Mouse (Mus musculus) embryonic facial prominence, embryonic 13.5 days (tissue): ENCODE data around the gene Gm20716. TPM values are rescaled to one million over a fixed set of nuclear protein-coding genes. Genes with fewer than 3 reads are reported as not detected.

Experiments used
- ATAC-seq: fragments of 200-750 bp; cut with Nextera tagmentation; 2 replicates; pipeline ENCODE4 v1.8.0; 2017; ENCODE audit warnings: low read depth; ENCODE audit not compliant: insufficient number of reproducible peaks, insufficient read depth, low FRiP score, low TSS enrichment
- H3K27ac ChIP-seq: fragments of 300-500 bp; sonication (generic); 2 replicates; pipeline ENCODE4 v1.5.1; 2015; ENCODE audit warnings: moderate library complexity, mild to moderate bottlenecking, inconsistent platforms
- H3K27me3 ChIP-seq: fragments of 300-500 bp; sonication (generic); 2 replicates; pipeline ENCODE4 v1.6.1; 2015; ENCODE audit warnings: mild to moderate bottlenecking, inconsistent platforms
- H3K36me3 ChIP-seq: fragments of 300-500 bp; sonication (generic); 2 replicates; pipeline ENCODE4 v1.6.1; 2015; ENCODE audit warnings: mild to moderate bottlenecking, inconsistent platforms
- H3K4me1 ChIP-seq: fragments of 300-500 bp; sonication (generic); 2 replicates; pipeline ENCODE4 v1.6.1; 2015; ENCODE audit warnings: inconsistent platforms
- H3K4me2 ChIP-seq: fragments of 300-500 bp; sonication (generic); 2 replicates; pipeline ENCODE4 v1.6.1; 2015; ENCODE audit warnings: moderate library complexity, mild to moderate bottlenecking, inconsistent platforms
- H3K4me3 ChIP-seq: fragments of 300-500 bp; sonication (generic); 2 replicates; pipeline ENCODE4 v1.5.1; 2015; ENCODE audit warnings: mild to moderate bottlenecking, inconsistent platforms
- H3K9ac ChIP-seq: fragments of 300-500 bp; sonication (generic); 2 replicates; pipeline ENCODE4 v1.6.1; 2015; ENCODE audit warnings: mild to moderate bottlenecking, inconsistent platforms
- H3K9me3 ChIP-seq: fragments of 300-500 bp; sonication (generic); 2 replicates; pipeline ENCODE4 v1.6.1; 2016; ENCODE audit warnings: inconsistent platforms
- WGBS: fragments of 180-500 bp; shearing (Covaris S2); methylation state at CpG from one replicate; pipeline ENCODE4 v1.1.7; 2015; ENCODE audit warnings: mixed read lengths; 5-methylcytosine and 5-hydroxymethylcytosine counted together
- polyA plus RNA-seq: library from polyadenylated mRNA; unstranded; fragments of >200 nt; fragmentation: Nextera tagmentation; extraction: Ambion mirVana; gene quantifications from 2 replicates; pipeline ENCODE4 v1.2.1, GENCODE M21; 2015

Gene Gm20716
- polyA plus RNA-seq, 1 experiment from 2014 or later: 26.0 TPM

GRCm38 (mm10) chr2:168195721-168196120, 34.4 kb downstream of the Gm20716 start:
- Histone ChIP-seq H3K4me1 (peaks cover 63% of the 10 kb centered on the region), H3K4me2 (no peak overlapping the region), H3K9ac (no peak overlapping the region), H3K9me3 (no peaks in the 10 kb centered on the region), H3K27ac (no peak overlapping the region), H3K36me3 (peaks cover 21% of the 10 kb centered on the region), H3K4me3 (no peak overlapping the region), H3K27me3 (no peaks in the 10 kb centered on the region)
- 64% methylated on average over 2 of the region's 2 CpGs for WGBS
- ATAC-seq: no peak

- H3K36me3 ChIP-seq: peaks cover 28% of the 10 kb centered on the region
- no peaks in the 10 kb centered on the region for H3K9me3 ChIP-seq
- H3K4me1 ChIP-seq: peaks cover 58% of the 10 kb centered on the region
- ATAC-seq: no peak
- H3K27ac ChIP-seq: no peak overlapping the region
- H3K9ac ChIP-seq: no peak overlapping the region
- WGBS: 72% methylated on average over 2 of the region's 2 CpGs
- no peak overlapping the region for H3K4me2 ChIP-seq
- no peaks in the 10 kb centered on the region for H3K27me3 ChIP-seq
- no peak overlapping the region for H3K4me3 ChIP-seq
Measured at GRCm38 (mm10) chr2:168193685-168194084, 36.5 kb downstream of the Gm20716 start.

DNA sequence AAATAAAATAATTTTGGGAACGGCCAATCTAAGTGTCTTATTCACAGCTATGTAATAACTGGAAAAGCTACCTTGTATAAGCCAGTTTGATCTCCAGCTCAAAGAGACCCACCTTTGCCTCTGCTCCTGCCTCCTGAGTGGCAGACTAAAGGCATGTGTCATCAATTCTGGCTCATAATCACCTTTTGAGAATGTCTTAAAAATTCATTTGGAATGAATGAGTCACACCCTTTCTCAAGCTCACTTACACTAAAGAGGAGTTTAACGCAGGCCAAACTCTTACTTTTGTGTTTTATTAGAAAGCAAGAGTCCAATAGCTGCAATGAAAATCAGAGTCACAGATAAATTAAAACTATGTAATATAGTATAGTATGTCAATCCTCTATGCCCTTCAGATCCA, 38.3 kb downstream of the Gm20716 start:
- no peak overlapping the region for H3K4me2 ChIP-seq
- no peak overlapping the region for H3K4me3 ChIP-seq
- H3K4me1 ChIP-seq: peaks cover 47% of the 10 kb centered on the region
- no peak for ATAC-seq
- H3K9me3 ChIP-seq: no peaks in the 10 kb centered on the region
- WGBS: 89% methylated on average over 2 of the region's 2 CpGs
- peaks cover 34% of the 10 kb centered on the region for H3K36me3 ChIP-seq
- H3K27me3 ChIP-seq: no peaks in the 10 kb centered on the region
- H3K27ac ChIP-seq: no peak overlapping the region
- H3K9ac ChIP-seq: no peak overlapping the region

GRCm38 (mm10) chr2:168175946-168176345, 54.2 kb downstream of the Gm20716 start:
- H3K4me3 ChIP-seq: no peak overlapping the region
- no peaks in the 10 kb centered on the region for H3K9me3 ChIP-seq
- no peak overlapping the region for H3K4me2 ChIP-seq
- H3K36me3 ChIP-seq: peaks cover 43% of the 10 kb centered on the region
- no peak overlapping the region for H3K27ac ChIP-seq
- H3K4me1 ChIP-seq: peaks cover 10% of the 10 kb centered on the region
- no peak overlapping the region for H3K9ac ChIP-seq
- WGBS: 38% methylated on average over 7 of the region's 7 CpGs
- ATAC-seq: no peak
- H3K27me3 ChIP-seq: no peaks in the 10 kb centered on the region

GRCm38 (mm10) chr2:168170167-168170685, 59.9 kb downstream of the Gm20716 start:
- Histone ChIP-seq H3K36me3 (peaks cover 16% of the 10 kb centered on the region; the same call in 1 of the 2 replicates), H3K9me3 (no peaks in the 10 kb centered on the region), H3K9ac (no peak overlapping the region), H3K27me3 (no peaks in the 10 kb centered on the region), H3K4me3 (no peak overlapping the region), H3K4me2 (peak overlapping the region; percentile 48), H3K4me1 (peaks cover 55% of the 10 kb centered on the region), H3K27ac (peak overlapping the region; percentile 94)
- 0 out of 2 replicates have a peak, but pooled peaks have one; percentile 27 for ATAC-seq
- 10% methylated on average over 13 of the region's 13 CpGs for WGBS

DNA sequence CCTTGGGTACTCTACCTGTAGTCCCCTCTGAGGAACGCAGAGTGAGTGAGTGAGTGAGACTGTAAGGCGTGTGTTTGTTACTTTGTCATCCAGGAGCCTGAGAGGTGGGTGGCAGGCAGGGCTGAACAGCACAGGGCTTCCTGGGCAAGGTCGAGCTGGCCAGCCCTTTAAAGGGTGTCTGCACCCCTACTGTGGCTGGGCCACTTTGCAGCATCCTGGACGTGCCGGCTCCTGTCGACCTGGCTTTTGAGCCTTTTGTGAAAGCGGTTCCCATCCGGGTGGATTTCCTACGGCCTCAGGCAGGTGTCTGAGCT, 60.4 kb downstream of the Gm20716 start:
- Histone ChIP-seq H3K4me3 (no peak overlapping the region; the same call in 1 of the 2 replicates), H3K4me1 (peaks cover 55% of the 10 kb centered on the region), H3K4me2 (peak overlapping the region; percentile 48), H3K36me3 (peaks cover 13% of the 10 kb centered on the region; the same call in 1 of the 2 replicates), H3K27me3 (no peaks in the 10 kb centered on the region), H3K9ac (0 out of 2 replicates have a peak overlapping the region, but pooled peaks have one; percentile 28), H3K9me3 (no peaks in the 10 kb centered on the region), H3K27ac (peak overlapping the region; percentile 94)
- WGBS: 4% methylated on average over 9 of the region's 9 CpGs
- ATAC-seq: 0 out of 2 replicates have a peak, but pooled peaks have one; percentile 33

DNA sequence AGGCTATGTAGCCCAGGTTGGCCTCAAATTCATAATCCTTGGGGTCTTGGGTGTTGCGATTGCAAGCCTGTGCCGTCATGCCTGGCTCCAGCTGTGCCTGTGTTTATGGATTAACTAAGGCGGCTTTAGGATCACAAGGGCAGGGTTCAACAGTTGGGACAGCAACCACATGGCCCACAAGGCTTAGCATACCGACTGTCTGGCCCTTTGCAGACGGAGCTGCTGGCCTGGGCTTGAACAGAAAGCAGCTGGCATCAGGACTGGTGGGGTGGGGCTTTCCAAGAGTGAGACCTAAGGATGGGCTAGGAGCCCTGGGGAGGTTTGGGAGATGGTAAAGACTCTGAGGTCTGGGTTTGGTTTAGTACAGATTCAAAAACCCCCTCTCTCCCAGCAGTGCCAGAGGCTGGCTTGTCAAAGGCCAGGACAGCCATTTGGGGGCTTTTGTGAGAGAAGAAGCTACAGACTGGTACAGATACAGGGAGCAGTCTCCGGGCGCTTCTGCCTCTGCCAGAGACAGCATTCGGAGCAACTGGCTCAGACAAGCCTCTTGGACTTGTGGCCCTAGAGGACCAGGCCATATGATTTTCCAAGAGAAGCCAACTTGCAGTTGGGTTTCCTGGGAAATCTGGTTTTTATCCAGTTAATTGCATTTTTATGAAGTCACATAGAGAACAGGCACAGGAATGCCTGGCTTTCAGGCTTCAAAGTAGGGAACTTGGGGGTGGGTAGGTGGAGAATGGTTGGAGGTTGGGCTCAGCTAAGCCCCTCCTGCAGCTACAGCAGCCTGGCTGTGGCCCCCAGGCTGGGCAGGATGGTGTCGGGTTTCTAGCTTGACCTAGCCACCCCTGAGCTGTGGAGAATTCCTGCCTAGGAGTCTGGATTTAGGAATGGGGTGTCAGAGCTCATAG, 61.0 kb downstream of the Gm20716 start:
- Histone ChIP-seq H3K4me1 (peaks cover 55% of the 10 kb centered on the region), H3K9me3 (no peaks in the 10 kb centered on the region), H3K9ac (peak overlapping the region; percentile 44; the same call in 1 of the 2 replicates), H3K27ac (peak overlapping the region; percentile 94), H3K4me2 (peak overlapping the region; percentile 48), H3K27me3 (no peaks in the 10 kb centered on the region), H3K36me3 (peaks cover 13% of the 10 kb centered on the region; the same call in 1 of the 2 replicates), H3K4me3 (no peak overlapping the region; the same call in 1 of the 2 replicates)
- 17% methylated on average over 9 of the region's 9 CpGs for WGBS
- peak; percentile 40; the same call in 1 of the 2 replicates for ATAC-seq

DNA sequence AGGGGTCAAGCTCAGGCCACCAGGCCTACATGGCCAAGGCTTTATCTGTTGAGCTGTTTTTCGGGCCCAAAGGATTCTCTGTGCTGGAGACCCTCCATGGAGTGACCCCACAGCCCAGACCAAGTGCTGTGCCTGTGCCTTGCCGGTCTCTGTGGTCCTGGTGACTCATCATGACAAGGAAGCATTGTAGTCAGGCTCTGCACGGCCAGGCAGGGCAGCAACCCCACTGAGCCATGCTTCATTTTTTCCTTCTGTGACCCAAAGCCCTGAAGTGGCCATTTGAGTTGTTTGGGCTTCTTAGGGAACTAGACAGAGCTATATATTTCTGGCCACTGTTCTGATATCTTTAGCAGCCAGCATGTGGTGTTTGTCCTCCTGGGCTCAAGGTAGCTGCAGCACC, 62.4 kb downstream of the Gm20716 start:
- Histone ChIP-seq H3K9me3 (no peaks in the 10 kb centered on the region), H3K4me3 (no peak overlapping the region), H3K4me2 (no peak overlapping the region), H3K9ac (no peak overlapping the region), H3K36me3 (peaks cover 6% of the 10 kb centered on the region; the same call in 1 of the 2 replicates), H3K4me1 (peaks cover 54% of the 10 kb centered on the region), H3K27ac (peak overlapping the region; percentile 94; the same call in 1 of the 2 replicates), H3K27me3 (no peaks in the 10 kb centered on the region)
- WGBS: 44% methylated on average over 3 of the region's 3 CpGs
- ATAC-seq: no peak

- Histone ChIP-seq H3K4me2 (no peak overlapping the region), H3K4me1 (peaks cover 51% of the 10 kb centered on the region), H3K27ac (peak overlapping the region; percentile 11; the same call in 1 of the 2 replicates), H3K36me3 (no peaks in the 10 kb centered on the region), H3K9me3 (no peaks in the 10 kb centered on the region), H3K4me3 (no peak overlapping the region), H3K9ac (0 out of 2 replicates have a peak overlapping the region, but pooled peaks have one; percentile 32), H3K27me3 (no peaks in the 10 kb centered on the region)
- ATAC-seq: no peak
- 46% methylated on average over 21 of the region's 21 CpGs for WGBS
Measured at GRCm38 (mm10) chr2:168166750-168167460, 63.3 kb downstream of the Gm20716 start.

DNA sequence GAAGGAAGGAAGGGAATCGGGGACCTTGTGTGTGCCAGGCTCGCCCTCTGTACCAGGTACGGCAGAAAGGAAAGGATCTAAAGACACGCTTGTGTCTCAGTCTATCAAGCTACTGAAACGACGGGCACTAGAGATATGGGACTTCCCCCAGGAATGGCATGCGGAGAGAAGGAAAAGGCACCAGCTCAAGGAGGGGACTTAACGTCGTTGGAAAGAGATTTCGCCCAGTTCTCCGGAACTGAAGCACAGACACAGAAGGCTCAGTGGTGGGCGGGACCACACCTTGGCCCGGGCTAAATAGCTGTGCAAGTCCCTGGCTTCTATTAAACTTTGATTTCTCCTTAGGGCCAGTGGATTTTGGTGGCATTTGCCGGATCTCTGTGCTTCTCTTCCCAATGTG, 68.2 kb downstream of the Gm20716 start:
- peak overlapping the region; percentile 60 for H3K4me2 ChIP-seq
- H3K4me1 ChIP-seq: peaks cover 38% of the 10 kb centered on the region
- peak overlapping the region; percentile 66 for H3K9ac ChIP-seq
- H3K36me3 ChIP-seq: no peaks in the 10 kb centered on the region
- H3K9me3 ChIP-seq: no peaks in the 10 kb centered on the region
- H3K27me3 ChIP-seq: no peaks in the 10 kb centered on the region
- ATAC-seq: no peak
- peak overlapping the region; percentile 62; the same call in 1 of the 2 replicates for H3K27ac ChIP-seq
- H3K4me3 ChIP-seq: peak overlapping the region; percentile 33
- 8% methylated on average over 14 of the region's 14 CpGs for WGBS

DNA sequence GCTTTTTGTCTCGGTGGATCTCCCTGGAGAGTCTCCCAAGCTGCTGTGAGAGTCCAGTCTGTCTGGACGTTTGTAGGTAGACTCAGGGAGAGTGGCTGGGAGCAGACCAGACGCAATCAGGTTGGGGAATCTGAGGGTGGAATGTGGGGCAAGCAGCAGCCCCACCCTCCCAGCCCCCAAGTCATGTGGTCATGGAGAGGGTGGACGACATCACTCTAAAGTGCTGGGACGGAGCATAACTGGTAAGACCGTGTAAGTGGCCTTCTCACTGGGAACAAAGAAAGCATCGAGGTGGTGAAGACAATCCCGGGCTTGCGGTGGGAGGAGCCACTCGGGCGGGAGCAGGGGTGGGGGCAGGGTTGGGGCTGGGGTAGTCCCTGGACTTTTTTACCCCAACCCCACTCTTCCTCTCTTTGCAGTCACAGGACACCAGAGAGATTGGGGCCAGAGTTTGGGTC, 68.6 kb downstream of the Gm20716 start:
- no peak for ATAC-seq
- Histone ChIP-seq H3K27ac (peak overlapping the region; percentile 62; the same call in 1 of the 2 replicates), H3K9ac (peak overlapping the region; percentile 66), H3K4me2 (peak overlapping the region; percentile 60), H3K4me1 (peaks cover 35% of the 10 kb centered on the region), H3K36me3 (no peaks in the 10 kb centered on the region), H3K4me3 (peak overlapping the region; percentile 33), H3K9me3 (no peaks in the 10 kb centered on the region), H3K27me3 (no peaks in the 10 kb centered on the region)
- WGBS: 2% methylated on average over 11 of the region's 11 CpGs
